Mouse (Mus musculus) layer of hippocampus, adult 11-12 months (tissue): ENCODE data around the gene Myh1.

Experiments used
- DNase-seq: peaks from one replicate; pipeline ENCODE4 v3.0.0; 2022; ENCODE audit warnings: low spot score

Gene Myh1

DNA sequence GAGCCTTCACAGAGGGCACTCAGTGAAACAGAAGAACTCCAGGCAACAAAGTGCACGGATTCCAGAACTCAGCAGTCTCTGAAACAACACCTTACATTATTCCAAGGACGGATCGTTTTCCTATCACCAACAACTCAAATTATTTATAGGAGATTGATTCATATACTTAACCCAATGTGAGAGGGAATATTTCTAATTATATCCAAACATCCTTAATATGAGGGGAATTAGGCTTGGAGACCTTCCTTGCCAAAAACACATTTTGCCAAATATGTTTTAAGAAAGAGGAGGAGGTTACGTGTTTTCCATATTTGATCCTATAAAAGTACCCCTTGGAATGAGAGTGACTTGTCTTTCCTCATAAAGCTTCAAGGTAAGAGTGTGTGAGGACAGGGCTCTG lies at the start of gene Myh1:
Gene Myh1 (plus strand): TSS at position 301 of the 400 bp plus-strand sequence.
- DNase-seq = no peak

DNA sequence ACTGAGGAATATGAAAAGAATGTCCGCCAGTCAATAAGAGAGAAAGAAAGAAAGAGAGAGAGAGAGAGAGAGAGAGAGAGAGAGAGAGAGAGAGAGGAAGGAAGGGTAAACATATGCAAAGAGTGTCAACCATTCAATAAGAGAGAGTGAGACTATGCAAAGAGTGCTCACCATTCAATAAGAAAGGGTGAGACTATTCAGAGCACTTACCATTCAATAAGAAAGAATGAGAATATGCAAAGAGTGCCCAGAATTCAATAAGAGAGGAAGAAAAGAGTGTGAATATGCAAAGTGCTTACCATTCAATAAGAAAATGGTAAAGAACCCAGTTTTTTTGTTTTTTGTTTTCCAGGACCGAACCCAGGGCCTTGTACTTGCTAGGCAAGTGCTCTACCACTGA lies 49.6 kb upstream of the Myh1 start:
- no peak for DNase-seq

DNA sequence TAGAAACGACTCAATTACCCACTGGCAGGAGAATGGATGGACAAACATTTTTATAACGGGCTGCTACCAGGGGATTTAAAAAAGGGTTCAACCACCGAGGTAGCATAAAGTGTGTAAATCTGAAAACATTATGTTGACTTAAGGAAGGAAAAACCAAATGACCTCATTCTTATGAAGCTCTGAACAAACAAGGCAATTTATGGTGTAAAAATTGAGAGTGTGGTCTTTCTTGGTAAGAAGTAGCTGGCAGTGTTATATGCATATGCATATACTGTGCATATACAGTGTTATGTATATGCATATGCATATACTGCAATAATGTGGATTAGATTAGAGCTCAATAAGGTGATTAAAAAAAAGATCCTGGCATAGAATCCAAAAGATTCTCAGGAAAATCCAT lies 48.7 kb upstream of the Myh1 start:
- no peak for DNase-seq

DNA sequence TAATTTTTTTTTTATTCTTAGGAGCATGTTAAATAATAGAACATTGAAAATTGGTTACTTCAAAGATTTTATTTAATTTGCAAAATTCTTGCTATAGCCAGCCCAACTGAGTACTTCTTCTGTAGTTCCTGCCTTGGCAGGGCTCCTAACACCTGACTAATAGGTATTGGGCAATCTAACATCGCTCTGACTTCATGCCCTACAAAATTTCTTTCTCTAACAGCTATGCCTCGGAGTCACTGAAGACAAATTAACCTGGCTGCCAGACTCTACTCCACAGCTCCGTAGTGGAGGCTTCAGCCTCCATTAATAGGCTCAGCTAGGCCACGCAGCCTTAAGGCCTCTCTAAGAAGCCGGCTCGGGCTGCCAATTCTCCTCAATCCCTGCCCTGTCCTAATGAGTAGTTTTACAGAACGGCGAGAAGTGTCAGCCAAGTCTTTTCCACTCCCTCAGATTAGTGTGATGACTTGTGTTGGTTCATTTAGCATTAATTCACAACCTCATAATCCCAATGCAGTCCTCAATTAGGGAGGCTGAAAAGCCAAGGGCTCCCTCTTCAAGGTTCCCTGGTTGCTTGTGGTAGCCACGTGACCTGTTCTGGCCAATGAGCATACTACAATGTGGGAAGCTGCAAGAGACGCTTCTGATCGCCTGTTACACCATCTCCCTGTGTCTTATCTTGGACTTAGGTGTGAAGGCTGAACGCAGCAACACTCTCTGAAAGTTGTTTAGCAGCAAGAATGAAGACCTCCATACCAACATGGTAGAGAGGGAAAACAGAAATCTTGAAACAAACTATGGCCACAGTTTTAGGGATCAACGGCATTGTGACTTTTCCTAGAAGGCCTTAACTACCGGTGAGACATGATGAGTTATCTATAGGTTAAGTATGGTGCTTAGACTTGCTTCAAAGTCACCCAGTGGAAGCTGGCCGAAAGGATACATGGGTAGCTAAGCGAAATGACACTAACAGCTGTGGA lies 47.9 kb upstream of the Myh1 start:
- no peak for DNase-seq

DNA sequence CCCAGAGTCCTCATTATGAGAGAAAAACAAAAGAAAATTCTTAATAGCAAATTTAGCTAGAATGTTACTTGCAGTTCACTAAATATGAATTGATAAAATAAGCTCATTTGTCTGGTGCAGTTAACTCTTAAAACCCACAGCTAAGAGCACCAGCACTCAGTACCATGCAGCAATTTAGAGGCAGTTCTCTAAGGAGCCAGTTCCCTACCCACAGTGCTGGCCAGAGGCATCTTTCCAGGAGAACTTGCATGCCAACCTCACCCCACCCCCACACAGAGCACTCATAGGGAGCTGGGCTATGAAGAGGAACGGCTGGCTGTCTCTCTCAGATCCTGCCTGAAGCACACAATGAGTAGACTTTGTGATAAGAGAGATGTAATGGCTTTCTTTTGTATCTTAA lies 46.7 kb upstream of the Myh1 start:
- DNase-seq = peak; percentile 46

DNA sequence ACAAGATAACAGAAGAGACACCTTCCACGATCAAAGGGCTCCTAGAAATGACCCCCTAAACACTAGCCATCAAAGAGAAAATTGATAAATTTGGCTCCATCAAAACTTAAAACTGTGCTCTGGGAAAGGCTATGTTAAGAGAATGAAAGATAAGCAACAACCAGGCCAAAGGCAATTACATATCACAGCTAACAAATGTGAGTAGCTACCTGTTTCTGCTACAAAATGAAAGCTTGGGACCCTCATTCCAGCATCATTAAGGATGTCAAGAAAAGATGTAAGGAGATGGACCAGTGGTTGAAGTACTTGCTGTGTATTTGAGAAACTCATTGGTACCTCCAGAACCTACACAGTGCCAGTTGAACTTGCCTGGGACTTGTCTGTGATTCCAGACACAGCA lies 46.0 kb upstream of the Myh1 start:
- DNase-seq = no peak

DNA sequence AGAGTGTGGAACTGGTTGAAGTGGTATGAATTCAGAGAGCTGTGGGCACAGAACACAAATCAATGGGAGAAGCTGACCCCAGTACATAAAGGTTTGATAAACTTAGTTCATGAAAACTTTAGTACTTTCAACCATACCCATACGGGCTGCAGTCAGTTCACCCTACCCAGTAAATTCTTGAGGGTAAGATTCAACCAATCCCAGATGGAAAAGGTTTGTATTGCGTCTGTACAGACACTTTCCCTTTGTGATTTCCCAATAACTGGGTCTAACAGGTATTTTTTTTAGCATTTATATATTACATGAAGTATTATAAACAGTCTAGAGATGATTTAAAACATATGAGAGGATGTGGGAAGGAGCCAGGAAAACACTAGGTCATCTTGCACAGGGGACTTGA lies 44.2 kb upstream of the Myh1 start:
- DNase-seq = no peak

DNA sequence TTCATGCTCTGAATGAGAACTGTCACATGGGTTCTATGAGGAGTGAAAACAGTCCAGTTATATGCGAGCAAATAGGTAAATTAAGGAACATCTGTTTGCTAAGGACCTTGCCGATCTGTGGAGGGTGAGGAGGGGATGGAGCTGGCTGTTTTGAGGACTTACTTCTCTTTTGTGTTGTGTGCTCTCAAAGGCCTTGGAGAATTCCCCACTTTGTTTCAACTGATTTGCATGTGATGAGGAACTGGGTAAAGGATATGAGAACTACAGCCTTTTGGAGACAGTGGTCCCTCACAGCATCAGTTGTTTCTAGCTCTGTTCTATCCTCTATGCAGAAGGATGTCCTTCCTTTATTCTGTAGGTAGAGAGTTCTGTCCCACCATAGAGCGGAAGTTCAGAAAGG lies 39.7 kb upstream of the Myh1 start:
- DNase-seq = no peak

DNA sequence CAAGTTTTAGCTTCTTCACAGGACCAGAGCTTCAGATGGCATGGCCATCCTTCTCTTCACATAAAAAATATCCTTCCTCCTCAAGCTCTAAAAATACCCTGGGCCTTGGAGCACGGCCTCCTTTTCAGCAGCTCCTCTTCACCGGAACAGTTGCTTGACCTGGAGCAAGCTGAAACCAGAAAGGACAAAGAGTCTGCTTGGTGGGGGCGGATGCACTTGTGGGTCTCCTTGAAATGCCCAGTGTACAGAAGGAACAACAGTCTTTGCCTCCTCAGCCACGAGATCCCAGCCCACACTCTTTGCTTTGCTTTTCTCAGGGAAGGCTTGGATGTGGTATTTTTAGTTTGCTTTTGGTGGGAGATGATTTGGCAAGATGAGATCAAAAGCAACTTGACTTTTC lies 36.2 kb upstream of the Myh1 start:
- DNase-seq = no peak

DNA sequence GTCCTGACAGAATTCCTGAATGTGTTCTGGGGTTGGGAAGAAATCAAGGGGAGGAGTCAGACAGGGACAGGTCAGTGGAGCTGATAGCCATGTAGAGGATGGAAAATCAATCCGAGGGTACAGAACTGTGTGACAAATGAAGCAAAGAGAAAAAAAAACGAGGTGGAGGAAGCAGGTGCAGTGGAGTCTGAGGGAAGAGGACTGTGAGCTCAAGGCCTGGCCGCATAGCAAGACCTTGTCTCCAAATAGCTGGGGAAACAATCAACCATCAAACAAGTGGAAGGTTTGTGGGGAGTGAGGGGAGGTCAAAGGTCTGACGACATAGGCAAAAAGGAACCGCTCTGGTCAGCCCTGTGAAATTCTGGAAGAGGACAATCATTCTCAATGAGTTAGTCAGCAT lies 35.0 kb upstream of the Myh1 start:
- no peak for DNase-seq

DNA sequence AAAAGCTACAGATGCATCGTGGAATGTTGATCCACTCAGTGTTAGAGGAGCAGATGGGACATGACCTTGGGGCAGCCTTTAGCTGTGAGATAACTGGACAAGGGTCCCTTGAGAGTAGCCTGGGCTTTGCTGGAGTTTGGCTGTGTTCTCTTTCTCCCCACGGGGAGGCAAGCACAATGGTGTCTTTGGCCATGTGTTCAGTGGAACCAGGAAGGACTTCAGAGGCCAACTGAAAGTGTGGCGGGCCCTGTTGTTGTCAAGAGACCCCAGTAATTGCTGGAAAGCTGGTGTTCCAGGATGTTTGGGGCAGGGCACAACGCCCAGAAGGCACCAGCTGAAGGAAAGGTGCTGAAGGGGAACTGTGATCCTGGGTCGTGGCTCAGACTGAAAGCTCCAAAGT lies 30.6 kb upstream of the Myh1 start:
- DNase-seq = no peak

DNA sequence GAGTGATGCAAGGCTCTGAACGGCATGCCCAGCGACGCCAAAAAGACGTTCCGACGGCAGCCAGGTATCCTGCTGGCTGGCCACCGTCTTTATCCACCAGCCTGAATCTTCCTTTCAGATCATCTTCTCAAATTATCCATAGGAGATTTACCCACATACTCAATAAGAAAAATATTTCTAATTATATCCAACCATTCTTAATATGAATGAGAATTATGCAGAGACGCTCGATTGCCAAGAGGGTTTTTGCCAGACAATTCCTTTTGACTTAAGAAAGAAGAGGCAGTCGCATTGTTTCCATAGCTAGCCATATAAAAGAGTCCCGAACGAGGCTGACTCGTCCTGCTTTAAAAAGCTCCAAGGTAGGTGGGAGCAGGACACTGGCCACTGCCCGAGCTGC lies 29.1 kb upstream of the Myh1 start, which contains the start of gene Myh2:
Gene Myh2 (plus strand): TSS at position 301 of the 400 bp plus-strand sequence.
- DNase-seq = no peak

DNA sequence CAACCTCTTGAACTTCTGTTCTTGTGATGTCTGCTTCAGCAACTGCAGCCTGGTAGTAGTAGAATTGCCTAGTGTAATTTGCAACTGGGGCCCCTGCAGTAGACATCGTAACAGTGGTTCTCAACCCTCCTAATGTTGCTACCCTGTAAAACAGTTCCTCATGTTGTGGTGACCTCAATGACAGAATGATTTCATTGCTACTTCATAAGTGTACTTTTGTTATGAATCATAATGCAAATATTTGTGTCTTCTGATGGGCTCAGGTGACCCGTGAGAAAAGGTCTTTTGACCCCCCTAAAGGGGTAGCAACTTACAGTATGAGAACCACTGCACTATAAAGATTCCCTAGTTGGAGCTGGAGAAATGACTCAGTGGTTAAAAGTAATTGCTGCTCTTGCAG lies 27.4 kb upstream of the Myh1 start:
- no peak for DNase-seq

DNA sequence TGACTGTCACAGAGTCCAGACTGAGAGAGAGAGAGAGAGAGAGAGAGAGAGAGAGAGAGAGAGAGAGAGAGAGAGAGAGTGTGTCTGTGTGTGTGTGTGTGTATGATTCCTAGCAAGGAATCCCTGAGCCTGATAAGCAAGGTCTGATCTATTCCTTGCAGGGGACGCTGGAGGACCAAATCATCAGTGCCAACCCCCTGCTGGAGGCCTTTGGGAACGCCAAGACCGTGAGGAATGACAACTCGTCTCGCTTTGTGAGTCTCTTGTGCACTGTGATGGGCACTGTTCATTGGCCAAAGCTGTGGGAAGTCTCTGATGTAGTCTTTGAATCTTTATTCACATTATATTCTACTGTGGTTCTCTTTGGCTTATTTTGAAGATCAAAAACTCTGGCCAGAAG lies 23.5 kb upstream of the Myh1 start:
- DNase-seq = no peak

DNA sequence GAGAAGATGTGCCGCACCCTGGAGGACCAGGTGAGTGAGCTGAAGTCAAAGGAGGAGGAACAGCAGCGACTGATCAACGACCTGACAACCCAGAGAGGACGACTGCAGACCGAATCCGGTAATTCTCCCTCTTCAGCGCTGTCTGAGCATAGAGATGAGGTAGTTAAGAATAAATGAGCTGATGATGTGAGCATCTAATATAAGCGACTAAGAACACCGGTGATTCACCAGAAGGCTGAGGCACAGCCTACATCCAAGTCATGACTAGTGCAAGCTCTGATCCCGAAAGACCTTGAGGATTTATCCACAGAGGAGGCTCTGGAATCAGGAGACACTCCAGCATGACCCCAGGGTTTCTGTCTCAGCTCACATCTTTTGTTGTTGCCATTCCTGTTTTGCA lies 9.5 kb upstream of the Myh1 start:
- DNase-seq = no peak

DNA sequence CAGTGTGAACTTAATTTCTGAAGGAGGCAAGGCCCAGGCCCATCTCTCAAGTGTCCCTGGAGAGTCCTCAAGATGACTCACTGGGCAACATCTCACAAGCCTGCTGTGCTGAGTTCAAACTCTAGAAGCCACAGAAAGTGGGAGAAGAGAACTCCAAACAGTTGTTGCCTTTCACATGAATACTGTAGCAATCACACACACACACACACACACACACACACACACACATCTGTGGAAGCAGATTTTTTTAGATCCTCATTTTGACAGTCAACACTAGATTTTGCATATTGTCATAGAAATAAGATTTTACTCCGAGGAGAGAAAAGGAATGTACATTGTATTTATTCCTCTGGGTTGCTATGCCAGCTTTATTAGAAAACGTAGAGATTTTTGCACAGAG lies 9.0 kb upstream of the Myh1 start:
- DNase-seq = no peak

DNA sequence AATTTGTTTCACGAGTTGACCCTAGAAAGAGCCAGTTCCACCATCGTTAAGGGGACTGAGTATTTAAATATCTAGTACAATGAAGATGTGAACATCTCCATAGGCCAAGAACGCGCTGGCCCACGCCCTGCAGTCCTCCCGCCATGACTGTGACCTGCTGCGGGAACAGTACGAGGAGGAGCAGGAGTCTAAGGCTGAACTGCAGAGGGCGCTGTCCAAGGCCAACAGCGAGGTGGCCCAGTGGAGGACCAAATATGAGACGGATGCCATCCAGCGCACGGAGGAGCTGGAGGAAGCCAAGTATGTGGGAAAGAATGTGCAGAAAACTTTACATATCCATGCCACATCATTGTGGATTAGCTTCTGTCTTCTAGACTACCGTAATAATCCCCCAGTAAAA lies 8.4 kb upstream of the Myh1 start:
- DNase-seq = no peak

DNA sequence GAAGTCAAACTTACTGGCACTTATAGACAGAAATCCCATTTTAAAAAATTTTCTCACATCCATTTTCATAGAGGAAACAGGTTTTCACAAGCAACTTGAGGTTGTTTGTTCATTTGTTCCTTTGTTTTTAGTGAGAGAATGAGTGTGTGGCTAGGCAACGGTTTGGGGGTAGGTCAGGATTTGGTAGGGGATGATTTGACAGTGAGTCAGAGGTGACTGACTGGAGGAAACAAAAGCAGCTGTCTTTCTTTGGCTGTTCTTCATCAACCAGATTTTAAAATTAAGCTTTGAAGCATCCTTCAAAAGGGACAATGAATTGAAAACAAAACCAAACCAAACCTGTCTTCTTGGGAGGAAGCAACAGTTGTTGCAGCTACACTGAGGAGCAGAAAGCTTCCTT lies 531 bp upstream of the Myh1 start:
- DNase-seq = no peak

DNA sequence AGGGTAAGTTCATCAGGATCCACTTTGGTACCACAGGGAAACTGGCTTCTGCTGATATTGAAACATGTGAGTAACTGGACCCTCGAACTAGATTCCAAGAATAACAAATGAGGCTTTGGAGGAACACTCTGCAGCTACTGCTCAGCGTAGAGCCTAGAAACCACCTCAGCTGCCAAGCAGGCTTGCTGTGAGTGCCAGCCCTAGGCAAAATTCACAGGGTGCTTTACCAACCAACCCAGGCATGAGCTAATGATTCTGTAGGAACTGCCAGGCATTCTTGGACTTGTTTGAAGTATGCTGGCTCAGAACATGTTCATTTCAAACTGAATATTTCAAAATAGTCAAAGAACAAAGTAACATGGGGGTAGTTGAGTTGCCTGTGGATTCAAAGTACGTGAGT lies 4.9 kb downstream of the Myh1 start:
- peak; percentile 15 for DNase-seq

DNA sequence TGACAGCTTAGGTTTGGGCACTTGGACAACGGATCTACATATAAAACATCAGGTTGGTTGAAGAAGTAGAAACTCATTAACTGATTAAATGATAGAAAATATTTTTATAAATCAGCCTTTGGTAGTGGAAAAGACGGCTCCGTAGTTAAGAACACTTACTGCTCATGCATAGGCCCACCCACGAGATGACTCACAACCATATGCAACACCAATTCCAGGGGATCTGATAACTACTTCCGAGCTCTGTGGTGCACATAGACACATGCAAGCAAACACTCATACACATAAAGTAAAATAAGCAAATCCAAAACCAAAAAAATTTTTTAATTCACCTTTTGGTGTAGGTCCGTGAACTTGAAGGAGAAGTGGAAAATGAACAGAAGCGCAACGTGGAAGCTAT lies 22.0 kb downstream of the Myh1 start:
- peak; percentile 11 for DNase-seq

DNA sequence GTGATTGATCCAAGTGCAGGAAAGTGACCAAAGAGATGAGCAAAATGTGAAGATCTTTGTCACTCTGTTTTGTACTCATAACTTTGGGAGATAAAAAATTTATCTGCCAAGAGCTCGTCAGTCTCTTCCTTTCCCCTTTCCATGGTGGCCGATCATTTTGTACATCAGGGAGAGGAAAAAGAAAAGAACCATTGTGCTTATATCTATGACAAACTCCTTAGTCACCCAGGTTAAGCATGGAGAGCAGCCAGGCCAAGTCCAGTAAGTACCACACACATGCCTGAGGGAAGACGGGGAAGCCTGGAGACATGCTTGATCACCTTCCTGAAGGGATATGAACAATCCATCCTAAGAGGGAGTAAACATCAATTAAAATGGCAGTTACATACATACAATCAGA lies 24.6 kb downstream of the Myh1 start:
- DNase-seq = no peak

DNA sequence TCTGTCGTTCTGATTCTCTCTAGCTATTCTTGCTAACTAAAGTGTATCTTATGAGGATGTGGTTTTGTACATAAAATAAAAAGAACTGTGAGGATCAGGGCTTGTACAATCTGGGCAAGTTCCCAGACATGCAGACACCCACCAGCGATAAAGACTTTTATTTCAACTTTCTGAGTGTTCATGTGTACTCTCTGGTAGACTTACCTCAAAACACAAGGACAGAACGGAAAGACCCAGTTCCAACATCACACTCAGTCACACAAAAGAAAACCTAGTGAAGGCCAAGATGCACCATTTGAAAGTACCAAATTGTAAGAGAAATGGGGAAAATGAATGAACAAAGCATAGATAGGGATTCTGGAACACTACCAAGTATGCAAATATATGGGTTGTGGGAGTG lies 28.9 kb downstream of the Myh1 start:
- no peak for DNase-seq

DNA sequence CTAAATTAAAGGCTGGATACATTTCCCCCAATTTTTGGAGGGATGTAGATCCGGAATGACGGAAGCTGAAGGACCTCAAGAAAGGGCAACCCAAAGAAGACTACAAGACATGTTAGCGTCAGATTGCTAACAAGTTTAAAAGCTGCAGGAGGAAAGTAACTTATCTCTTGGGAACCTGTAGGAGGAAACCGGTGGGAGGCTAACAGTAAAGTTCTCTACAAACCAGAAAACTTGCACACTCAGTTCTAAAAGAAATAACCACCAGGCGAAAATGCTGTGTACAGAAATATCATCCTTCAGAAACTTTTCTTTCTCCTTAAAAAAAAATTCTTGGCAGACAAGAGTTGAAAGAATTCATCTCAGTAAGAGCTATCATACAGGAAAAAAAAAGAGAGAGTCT lies 29.3 kb downstream of the Myh1 start:
- no peak for DNase-seq

DNA sequence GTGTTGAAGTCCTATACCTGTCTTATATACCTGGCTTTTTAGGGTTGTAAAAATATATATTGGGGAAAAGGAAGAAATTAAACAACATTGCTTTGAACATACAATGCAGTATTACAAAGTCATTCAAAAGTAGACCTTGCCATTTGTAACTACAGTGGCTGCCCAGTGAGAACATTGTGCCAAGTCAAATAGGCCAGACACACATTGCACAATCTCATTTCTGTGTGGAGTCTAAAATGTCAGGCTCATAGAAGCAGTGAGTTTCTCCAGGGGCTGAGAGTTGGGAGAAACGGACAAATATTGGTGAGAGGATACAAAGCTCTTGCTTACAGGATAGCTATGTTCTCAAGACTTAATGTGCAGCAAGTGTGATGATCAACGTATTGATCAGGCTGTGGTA lies 30.1 kb downstream of the Myh1 start:
- no peak for DNase-seq
